In the genomic region with DNA sequence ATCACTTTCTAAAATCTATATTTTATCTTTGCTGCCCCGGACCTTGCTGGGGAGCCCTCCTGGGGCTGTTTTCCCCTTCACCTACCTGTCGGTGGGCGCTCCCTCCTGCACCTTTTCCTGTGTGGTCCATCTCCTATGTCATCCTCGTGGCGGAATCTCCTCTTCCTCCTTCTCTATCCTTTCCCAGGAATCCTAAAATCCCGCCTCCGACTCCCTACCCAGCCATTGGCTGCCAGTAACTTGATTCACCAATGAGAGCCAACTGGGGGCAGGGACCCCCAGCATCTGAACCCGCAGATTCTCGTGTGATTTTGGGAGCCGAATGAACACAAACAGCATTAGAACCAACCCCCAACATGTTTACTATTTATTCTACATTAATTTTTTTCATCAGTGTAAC, we compare ENCODE assay signal across 16 mouse cellular contexts.
"Had no signal": no experiment of that assay in that cellular context is flagged by ENCODE, and none has a peak within 500 bp of the region (broad histone marks: within the 10 kb centered on the region; RNA-seq: fewer than 3 reads in every experiment).

No protein-coding gene starts in this region.

- H3K9ac ChIP-seq: limb, embryonic 12.5 days; liver, embryonic 14.5 days; neural tube, embryonic 15.5 days had no signal

- H3K27ac ChIP-seq: layer of hippocampus, adult 2 months; limb, embryonic 12.5 days; liver, embryonic 14.5 days; midbrain, embryonic 10.5 days; neural tube, embryonic 15.5 days; stomach, postnatal 0 days had no signal

- H3K4me3 ChIP-seq: layer of hippocampus, adult 2 months; limb, embryonic 12.5 days; midbrain, embryonic 10.5 days; myocyte; neural tube, embryonic 15.5 days had no signal

- H3K4me1 ChIP-seq: limb, embryonic 12.5 days; midbrain, embryonic 10.5 days; neural tube, embryonic 15.5 days had no signal

- H3K27me3 ChIP-seq: limb, embryonic 12.5 days; neural tube, embryonic 15.5 days had no signal

- DNase-seq: kidney, postnatal 10 days; kidney, postnatal 4 days; liver; lung, adult 18-20 months; lung, postnatal 36 days; midbrain, embryonic 14.5 days; right cerebral cortex, adult 18-20 months; right cerebral cortex, postnatal 25 days; thymus, postnatal 36 days had no signal

- H3K9me3 ChIP-seq: limb, embryonic 12.5 days; midbrain, embryonic 10.5 days; neural tube, embryonic 15.5 days had no signal
